Mouse (Mus musculus) erythroid progenitor cell, adult 5-6 weeks (primary cell): ENCODE measurements around the gene Sh3kbp1. TPM values are rescaled to one million over a fixed set of nuclear protein-coding genes. Genes with fewer than 3 reads are reported as not detected.

Source experiments
- ATAC-seq: replicated peaks from 2 replicates; pipeline ENCODE4 v1.8.0; 2016; ENCODE audit warnings: moderate number of reproducible peaks, mild to moderate bottlenecking, moderate TSS enrichment, inconsistent platforms; ENCODE audit not compliant: poor library complexity, low FRiP score, severe bottlenecking
- total RNA-seq, 2 experiments: library from RNA; stranded (forward) in 1 of 2; stranded (reverse) in 1 of 2; fragments of 150-400 nt in 1 of 2; fragments of 186-747, 209-891 nt in 1 of 2; gene quantifications; 2 replicates each; pipeline versions ENCODE4 v1.2.3 to v1.2.4; 2015 to 2017; ENCODE audit warnings: low replicate concordance in 2 of 2

Sh3kbp1 gene
- total RNA-seq, 2 experiments from 2014 or later = 35.2 to 36.5 TPM

DNA sequence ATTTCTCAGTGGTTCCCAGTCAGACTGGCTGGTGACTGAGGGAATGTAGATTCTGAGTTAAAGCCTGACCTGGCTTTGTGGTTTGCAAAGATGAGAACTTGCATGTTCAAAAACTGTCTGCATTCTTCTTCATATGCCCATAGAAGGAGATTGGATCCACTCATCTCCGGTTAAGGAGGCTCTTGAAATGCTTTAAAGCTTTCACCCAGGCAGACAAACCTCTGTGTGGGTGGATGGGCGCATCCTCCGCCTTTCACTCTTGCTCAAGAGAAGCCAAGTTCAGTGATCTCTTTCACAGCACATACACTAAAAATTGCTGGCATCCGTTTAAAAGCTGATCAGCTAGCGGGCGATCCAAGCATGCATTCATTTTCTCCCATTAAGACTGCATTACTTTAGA, 182.4 kb downstream of the Sh3kbp1 start:
- no peak for ATAC-seq

DNA sequence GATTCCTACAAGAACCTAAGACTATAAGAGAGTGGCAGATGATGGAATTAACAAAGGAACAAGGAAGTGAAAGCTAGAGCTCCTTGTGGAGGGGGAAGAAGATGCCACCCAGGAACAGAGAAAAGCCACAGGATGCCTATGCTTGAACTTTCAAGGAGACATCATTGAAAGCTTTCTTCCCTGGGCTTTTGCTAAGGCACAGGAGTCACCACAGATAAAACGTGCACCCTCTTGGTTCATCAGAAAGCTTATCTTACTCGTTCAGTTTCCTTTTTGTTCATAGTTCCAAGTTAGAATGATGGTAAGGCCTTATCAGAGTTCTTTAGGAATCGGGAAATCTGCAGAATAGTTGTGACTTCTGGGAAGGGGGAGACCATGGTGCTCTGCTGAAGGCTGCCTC, 183.4 kb downstream of the Sh3kbp1 start:
- ATAC-seq = no peak

DNA sequence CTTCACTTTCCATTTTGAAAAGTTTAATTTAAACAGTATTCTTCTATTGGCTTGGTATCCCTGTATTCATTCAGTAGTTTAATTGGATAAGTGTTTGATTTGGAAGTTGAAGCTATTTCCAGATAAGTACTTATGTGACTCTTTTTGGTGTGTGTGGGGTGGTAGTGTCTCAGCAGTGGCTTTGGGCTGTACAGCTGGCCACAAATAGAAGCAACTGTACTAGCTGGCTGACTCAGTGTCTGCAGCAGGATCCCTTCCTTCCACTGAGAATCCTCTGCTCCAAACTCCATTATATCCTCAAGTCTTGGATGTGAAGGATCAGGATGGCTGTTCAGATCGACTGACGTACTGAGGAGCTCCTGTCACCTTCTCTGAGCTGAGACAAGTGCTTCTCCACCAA, 190.4 kb downstream of the Sh3kbp1 start:
- no peak for ATAC-seq

DNA sequence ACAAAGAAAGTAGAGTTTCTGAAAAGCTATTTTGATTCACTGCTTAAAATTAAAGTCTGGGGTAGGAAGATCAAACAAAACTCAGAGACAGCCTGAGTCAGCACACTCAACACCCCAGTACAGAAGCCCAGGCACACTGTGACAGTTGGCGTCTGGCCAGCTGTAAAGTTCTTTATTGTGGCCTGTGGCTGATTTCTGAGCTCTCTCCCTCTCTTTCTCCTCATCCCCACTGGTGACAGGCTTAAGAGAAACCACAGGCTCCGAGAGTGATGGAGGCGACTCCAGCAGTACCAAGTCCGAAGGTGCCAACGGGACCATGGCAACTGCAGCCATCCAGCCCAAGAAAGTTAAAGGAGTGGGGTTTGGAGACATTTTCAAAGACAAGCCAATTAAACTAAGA, 201.1 kb downstream of the Sh3kbp1 start:
- no peak for ATAC-seq

DNA sequence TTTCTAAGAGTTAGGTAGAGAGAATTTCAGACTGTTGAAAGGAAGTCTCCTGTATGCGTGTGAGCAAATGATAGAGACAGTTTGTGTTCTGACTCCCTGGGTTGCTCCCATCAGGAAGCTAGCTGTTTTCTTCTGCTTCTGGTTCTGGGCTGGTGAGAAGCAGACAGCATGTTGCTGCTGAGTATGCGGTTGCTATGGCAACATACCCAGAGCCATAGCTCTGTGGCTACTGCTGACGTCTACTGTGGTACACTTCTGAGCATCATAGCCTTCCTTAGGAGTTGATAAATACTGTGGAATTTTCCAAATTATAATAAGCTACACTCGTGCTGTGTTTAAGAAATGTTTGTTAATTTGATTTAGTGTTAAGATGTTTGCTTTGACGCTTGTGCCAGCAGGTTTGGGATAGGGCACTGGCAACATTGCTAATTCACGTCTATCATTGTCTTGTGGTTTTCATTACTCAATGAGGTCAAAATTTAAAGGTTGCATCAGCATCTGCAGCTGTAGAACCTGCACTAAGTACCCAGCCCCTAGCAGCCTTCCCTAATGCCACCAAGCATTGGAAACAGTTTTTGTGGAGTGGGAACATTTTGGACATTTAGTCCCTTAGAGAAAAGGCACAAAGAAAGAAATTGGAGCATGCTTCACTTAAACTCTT, 202.2 kb downstream of the Sh3kbp1 start:
- ATAC-seq = no peak

DNA sequence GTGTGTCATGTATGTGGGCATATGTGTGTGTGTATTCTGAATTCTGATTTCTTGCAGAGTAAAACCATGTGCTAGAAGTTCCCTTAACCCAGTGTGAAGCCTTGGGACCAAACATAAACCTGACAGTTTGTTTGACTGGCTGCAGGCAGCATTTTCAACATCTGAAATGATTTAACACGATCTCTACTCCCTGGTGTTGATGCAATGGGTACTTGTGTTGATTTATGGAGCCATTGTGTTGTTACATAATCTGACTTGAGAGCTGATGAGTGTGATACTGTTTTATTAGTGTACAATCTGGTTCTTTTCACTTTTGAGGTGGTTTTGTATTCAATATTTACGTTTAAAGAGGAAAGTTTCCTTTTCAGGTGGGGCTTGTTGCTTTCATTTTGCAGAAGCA, 204.1 kb downstream of the Sh3kbp1 start:
- ATAC-seq = no peak

DNA sequence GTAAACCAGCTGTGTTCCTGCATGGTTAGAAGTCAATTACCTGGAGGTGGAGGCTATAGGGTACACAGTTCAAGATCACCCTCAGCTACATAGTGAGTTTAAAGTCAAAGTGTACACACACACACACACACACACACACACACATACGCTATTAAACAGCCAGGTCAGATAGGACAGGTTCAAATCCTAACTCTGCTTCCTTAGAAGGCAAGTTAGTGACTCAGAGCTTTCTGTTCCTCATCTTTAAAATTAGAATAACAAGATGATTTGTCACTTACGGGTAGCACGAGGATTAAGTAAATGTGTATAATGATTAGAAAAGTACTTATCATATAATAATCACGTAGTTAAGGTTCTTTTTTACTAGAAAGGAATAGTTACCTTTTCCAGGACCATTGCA, 208.2 kb downstream of the Sh3kbp1 start:
- no peak for ATAC-seq

DNA sequence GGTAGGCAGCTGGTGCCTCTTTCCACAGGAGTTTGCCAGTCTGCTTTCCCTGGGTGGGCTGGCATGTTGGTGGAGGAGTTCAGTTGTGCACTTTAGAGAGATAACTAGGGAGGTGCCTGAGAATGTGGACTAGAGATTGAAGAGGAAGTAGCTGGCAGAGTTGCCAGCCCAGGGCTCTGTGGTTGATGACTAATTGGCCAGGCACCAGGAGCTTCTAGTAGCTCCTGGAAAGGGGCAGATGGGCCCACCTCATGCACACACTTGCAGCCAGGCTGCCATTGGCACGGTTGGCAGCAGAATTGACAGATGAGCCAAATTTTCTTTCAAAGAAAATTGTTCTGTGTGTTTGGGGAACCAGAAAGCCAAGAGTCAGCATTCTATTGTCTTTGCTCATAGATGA, 210.3 kb downstream of the Sh3kbp1 start:
- ATAC-seq = no peak

DNA sequence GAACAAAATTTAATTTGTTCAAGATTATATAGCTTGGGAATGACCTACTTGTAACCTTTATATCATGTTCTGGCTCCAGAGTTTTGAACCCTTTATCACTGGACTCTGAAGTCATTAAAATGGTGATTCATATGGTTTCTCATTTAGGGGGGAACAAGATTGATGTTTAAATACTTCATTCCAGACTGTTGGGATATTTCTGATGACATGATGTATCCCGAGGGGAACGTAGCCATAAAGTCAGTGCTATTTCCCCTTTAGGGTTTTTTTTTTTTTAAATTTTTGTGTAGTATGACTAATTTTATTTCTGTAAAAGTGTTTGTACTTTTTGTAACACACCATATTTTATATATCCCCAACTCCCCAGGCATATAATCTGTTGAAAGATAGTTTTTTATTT, 212.7 kb downstream of the Sh3kbp1 start:
- ATAC-seq = no peak

DNA sequence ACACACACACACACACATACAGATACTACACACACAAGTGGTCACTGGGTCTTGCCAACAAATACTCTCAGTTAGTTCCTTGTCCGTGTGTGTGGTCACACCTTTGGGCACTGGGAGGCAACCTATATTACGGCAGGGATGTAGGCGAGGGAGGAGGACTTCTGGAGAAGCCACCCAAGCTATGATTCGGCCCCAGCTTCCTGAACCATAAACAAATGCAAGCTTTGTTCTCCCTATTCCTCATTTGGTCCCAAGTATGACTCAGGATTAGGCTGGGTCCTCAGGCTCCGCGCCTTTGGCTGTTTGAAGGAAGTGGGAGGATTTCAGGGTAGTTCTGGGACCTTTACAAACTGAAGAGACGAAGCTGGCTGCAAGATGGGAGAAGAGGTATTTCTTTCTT, 213.2 kb downstream of the Sh3kbp1 start:
- no peak for ATAC-seq

DNA sequence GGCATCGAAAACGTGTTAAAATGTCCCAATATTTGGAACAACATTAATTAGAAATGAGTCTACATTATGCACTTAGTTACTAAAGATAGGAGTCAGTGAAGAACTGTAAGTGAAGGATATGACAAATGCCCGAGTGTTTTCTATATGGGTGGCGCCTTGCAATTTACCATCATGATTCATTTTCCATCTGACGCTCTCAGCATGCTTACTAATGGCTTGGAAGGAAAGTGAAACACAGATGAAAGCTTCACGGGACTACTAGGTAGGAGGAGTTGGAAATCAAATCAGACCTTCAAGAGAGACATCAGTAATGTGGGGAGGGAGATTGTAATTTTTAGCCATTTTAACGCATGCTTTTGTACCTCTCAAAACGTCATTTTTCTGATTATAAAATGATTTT, 223.7 kb downstream of the Sh3kbp1 start:
- ATAC-seq = no peak

DNA sequence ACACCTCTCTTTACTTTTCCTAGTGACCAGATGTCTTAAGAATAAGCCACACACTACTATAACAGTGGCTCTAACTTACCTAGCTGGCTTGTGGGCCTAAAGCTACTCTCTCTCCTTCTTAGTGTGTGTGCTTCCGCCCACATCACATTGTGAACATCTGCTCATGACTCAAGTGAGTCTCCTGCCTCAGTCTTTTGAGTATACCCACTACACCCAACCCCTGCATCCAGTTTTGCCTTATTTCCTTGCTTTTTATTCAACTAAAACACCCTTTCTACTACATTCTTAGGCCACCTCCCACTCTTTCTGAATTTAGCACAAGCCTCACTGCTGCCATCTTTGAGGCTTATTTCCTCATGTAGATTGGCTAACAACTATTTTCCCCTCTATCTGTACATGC, 229.8 kb downstream of the Sh3kbp1 start:
- no peak for ATAC-seq

DNA sequence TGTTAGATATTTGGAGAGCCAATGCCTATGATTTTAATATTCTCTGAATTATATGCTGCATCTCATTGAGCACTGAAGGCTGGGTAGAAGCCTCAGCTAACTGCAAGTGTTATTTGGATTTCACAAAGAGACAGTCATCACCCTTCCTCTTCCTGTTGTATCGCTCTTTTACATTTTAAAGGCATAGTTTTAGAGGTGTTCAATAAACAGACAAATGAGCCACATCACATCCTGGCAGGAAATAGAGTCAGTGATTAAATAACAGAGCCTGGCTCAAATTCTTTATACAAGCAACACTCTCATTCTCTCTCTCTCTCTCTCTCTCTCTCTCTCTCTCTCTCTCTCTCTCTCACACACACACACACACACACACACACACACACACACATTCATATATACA, 231.1 kb downstream of the Sh3kbp1 start:
- ATAC-seq = no peak

DNA sequence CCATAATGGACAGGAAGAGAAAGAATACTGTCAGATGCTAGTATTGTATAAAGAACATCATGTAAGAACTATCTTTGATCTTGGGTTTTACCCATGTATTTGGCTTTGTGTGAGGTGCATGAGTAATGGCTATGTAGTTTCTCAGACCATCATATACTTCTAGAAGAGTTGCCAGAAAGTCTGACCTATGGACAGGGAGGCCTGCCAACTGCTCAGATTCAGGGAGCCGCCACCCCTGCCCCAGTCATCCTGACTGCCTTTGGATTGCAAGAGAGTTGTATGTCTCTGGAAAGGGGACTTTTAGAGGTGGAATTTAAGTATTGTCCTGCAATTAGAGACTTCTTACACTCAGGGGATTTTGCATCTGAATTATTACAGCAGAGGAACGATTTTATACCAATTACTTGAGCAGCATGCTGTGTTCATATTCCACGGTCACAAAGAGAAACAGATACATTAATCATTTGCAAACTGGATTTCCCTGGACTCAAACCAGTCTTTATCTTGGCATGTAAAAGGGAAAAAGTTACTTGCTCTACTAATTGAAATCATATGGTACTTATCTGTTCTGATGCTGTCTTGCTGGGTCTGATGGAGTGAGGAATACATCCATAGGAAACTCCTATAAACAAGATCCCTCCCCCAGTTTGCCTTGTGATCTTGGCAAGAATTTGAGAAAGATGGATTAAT, 233.9 kb downstream of the Sh3kbp1 start:
- ATAC-seq = no peak

DNA sequence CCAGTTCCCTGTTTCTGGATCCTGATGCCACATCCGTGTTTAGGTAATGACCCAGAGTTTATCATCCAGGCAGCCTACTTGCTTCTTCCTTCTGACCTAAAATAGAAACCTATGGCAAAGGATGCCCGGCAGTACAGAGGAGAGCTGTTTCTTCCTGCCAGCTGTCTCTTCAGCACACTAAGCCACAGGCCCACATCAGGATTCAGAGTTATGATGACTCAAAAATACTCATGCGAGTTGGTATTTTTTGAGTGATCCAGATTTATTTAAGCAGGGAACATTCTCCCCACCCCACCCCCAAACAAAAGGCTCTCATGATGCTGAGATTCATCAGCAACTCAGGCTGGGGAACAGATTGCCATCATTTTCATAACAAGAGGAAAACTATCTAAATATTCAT, 240.6 kb downstream of the Sh3kbp1 start:
- no peak for ATAC-seq

DNA sequence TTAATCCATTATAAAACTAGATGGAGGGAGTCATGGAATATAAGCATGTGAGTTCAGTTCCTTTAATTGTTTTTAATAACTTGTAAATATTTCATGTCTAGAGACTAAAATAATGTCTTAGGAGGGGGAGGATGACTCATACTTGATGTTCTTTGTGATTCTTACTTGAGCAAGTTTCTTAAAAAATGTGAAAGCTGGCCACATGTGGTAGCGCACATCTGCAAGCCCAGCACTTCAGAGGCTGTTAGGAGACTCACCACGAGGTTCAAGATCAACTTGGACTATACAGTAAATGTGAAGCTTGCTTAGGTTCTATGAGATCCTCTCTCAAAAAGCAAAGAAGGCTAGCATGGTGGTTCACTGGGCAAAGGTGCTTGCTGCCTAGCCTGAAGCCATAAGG, 245.4 kb downstream of the Sh3kbp1 start:
- ATAC-seq = no peak

DNA sequence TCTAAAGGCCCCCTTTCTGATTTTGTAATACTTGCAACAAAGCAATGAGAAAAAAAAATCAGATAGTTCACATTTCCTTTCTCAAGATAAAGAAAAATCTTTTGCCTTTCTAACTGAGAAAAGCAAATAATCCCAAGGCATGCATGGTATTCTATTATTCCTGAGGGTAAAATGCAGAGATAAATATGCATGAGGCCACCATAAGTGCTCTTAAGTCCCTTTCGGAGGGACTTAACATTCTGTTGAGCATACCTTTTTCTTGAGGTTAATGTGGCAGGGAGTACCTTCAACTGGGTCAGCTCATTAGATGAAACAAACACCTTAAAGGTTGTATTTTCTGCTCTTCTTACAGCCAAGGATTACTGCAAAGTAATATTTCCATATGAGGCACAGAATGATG, 250.7 kb downstream of the Sh3kbp1 start:
- ATAC-seq = no peak

DNA sequence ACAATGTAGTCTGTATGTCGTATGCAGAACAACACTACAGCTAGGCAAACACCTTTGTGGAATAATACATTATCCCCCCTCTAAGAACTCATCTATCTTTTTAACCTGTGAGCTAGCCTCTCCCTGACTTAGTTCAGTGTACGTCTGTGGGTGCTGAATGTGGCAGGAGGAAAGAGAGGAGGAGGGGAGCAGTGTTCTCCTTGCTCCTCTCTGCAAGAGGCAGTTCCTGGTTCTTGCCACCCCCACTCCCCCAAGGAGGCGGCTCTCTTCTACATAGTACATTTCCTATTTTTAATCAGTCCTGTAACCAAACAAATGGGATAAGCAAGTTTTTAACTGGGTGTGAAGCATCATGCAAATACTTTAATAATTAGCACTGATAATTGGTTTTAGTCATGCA, 252.4 kb downstream of the Sh3kbp1 start:
- no peak for ATAC-seq

DNA sequence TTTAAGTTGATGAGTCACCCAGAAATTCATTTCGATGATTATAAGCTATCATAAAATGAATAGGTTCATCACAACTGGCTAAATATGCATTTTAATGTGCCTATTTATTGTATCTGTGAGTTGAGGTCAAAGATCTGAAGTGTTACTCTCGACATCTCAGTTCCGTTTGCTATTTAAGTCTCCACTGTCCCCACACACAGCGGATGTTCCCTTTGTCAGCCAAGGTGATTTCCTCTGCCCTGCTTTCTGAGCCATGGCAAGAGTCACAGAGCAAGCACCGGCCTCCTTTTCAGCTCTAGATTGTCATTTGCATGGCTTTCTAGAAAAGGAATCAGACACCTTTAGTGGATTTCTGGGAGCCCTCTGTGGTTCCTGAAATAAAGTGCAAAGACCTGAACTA, 254.5 kb downstream of the Sh3kbp1 start:
- ATAC-seq = no peak

DNA sequence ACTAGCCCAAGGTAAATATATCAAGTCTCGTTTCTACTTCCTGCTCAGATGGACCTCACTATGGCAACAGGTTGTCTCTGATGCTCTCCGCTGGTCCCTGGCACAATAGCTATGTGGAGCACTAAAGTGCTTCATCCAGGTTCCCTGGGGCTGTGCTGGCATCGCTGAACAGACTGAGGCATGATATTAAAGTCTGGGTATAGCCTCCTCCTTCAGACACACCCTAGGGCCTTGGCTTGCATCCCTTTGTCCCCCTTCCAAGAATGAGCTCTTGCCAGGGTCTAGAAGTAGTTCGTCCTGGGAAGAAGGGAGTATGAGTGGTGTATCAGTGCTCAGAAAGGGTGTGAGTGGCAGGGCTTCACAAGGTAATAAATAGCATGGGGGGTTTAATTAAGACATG, 269.5 kb downstream of the Sh3kbp1 start:
- no peak for ATAC-seq

DNA sequence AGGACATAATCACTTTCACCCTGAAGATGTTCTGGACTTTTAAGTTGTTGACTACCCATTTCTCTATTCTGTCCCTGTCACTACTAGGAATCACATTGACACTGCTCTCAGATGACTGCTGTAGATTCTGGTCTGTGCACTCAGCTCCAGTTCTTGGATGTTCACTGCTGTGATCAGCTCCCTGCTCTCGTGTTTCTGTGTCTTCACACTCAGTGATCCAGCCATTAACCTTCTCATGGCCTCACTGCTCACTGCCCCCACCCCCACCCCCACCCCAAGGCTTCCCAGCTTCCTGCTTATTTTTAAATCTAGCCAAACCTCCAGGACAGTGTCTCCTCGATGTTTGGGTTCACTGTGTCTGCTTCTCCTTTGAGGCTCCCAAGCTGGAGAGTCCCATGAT, 271.0 kb downstream of the Sh3kbp1 start:
- ATAC-seq = no peak

DNA sequence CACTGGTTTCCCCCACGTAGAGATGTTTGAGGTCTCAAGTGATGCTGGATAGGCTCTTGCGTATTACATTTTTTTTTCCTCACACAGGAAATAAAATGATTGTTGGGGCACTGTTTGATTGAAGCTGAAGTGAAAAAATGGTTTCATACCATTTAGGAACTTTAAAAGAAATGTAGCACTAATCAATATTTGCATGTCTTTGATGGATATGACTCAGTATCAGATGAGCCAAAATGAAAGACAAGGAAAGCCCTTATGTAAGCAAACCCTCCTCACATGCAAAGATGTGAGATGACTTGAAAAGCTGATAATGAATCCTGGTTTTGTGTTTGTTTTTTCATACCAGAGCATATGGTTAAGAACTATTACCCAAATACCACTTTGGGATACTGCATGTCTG, 272.0 kb downstream of the Sh3kbp1 start:
- no peak for ATAC-seq
